Mouse (Mus musculus) monocyte, adult 2 months (primary cell): ENCODE data around the gene 4930449I24Rik.
"Not testable (repeated sequence)": the region's sequence is repeated elsewhere in the genome, so short reads cannot be mapped to it uniquely, and the experiment has no call there.

ENCODE experiments used
- DNase-seq, 2 experiments: peaks; one replicate each; pipeline ENCODE4 v3.0.0; 2022; ENCODE audit warnings: low spot score in 2 of 2, low read depth in 1 of 2

Gene 4930449I24Rik

DNA sequence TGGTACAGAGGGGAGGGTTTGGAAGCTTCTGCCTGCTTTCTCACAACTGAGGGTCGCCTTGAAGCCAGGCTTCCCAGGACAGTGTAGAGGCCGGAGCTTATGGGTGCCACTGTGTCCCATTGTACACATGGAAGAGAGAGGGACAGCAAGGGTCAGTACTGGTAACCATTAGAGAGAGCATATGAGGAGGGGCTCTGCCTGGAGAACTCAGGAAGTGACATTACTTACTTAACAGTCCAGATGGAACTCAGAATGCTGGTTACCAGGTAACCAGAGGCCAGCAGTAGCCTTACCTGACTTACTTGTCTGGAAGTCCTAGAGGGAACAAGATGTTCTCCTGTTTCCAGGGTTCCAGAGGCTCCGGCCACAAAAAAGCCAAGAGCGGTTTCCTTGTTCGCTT, at the start of gene 4930449I24Rik:
4930449I24Rik (plus strand) TSS at position 301 of the 400 bp plus-strand sequence.
- not testable (repeated sequence) for DNase-seq

DNA sequence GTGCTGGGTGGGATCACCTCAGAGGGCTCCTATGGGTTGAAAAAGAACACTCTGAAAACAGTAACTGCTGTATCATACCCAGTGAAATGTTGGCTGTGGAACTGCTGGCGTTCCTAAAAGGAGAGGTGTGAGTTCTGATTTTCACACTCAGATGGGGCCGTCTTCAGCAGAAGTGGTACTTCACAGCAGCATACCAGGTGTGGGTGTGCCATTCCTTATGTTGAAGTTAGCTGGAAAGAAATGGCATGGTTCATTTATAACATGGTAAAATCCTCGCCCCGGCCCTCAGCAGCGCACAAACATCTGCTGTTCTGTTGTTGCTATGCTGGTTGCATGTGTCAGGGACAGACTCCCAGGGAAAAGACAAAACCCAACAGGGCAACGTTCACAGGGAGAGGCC, 48.6 kb upstream of the 4930449I24Rik start:
- DNase-seq = no peak

DNA sequence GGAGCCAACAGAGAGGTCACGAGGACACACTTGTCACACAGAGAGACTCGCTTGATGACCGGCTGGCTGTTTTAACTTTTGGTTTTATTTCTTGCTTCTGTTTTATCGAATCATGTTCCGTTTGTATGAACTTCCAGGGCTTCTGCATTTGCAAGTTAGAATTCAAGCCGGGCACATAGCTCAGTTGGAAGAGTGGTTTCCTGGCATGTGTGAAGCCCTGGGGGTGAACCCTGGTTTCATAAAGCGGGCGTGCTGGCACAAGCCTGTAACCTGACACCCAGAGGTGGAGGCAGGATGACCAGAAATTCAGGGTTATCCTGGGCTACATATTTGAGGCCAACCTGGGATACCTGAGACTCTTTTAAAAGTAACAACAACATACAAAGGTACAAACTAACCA, 40.6 kb upstream of the 4930449I24Rik start:
- DNase-seq = no peak

DNA sequence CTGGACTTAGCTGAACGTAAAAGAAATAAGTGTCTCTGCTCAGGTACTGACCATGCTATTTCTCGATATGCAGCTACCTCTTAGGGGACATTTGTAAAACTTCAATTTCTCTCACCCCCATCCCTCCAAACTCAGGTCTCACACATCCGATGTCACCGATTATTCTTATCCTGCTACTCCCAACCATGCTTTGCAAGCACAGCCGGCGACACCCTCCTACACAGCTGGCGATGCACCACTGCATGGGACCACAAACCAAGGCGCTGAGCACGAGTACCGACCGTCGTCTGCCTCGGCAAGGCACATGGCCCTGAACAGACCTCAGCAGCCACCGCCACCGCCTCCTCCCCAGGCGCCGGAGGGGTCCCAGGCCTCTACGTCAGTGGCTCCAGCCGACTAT, 35.5 kb upstream of the 4930449I24Rik start:
- no peak for DNase-seq

DNA sequence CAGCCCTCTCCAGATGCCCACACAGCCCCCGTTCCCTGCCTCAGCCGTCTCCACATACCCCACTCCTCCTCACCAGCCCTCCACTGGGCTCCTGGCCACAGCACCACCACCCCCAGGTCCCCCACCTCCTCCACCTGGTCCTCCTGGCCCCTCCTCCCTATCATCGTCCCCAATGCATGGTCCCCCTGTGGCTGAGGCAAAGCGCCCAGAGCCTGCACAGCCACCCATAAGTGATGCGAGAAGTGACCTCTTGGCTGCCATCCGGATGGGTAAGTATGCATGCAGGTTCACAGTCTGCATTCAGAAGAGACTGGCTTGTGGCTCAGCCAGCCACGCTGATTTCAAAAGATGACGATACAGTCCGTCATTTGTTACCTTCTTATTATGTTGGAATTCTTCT, 33.9 kb upstream of the 4930449I24Rik start:
- no peak for DNase-seq

DNA sequence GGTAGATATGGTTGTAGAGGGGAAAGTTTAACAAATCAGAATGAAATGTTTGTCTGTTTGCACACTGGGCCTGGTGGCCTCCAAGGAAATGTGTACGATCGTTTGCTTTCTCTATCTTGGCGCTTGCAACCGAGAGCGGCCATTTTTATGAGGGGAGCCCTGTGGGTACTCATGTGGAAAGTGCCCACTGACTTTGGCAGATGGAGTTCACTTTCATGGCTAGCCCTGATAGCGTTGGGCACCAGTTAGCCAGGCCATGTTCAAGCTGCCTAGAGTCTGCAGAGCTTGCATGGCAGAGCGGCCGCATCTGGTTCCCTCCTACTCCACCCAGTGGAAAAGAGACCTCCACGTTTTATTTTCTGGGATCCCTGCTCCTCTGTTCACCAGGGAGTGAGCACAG, 31.4 kb upstream of the 4930449I24Rik start:
- no peak for DNase-seq

DNA sequence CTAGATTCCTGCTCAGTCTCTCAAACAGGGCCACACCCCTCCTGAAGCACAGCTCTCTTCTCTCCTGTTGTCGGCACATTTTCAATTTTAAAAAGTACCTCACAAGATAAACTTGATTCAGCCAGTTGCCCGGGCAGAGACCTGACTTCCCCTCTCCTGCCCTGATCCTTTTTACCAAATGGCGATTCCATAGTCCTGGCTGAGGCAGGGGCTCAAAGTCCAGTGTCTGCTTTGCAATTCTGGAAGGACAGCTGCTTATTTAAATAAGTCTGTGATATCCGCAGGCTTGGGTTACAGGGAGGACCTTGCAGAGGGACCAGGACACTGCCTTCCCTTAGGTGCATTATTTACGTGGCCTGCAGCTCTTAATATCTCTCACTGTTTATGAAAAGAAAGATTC, 30.9 kb upstream of the 4930449I24Rik start:
- no peak for DNase-seq

DNA sequence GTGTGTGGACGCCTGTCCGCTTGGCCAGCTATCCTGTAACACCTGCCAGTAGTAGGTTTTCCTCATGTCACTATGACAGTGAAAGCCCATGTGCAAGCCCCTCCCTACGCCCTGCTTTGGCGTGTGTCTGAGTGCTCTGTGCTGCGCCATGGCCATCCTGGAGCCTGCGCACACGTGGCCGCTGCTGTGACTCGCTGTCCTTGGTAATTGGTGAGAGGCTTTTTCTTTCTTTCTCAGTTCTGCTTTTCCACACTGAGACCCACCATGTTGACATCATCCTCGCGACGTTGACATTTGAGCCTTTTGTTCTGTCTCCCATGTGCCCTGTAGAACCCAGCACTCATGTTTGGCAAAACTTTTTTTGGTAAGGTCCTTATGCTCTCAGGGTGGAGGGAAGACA, 30.4 kb upstream of the 4930449I24Rik start:
- no peak for DNase-seq

DNA sequence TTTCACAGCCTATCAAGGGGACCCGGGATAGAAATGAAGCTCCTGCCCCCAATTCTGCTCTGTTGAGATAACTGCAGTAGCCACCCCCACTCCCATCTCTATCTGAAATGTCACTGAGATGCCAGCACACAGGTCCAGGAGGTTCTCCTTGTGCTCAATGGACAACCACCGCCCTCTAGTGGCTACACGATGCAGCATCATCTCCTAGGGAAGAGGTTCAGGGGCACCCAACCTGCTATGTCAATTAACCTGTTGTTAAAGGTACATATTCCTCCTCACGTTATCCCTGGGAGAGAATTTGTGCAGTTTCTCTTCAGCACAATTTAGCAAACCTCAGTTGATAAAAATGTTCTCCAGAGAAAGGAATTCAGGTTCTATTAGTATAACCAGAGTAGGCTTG, 22.6 kb upstream of the 4930449I24Rik start:
- DNase-seq = not testable (repeated sequence)

DNA sequence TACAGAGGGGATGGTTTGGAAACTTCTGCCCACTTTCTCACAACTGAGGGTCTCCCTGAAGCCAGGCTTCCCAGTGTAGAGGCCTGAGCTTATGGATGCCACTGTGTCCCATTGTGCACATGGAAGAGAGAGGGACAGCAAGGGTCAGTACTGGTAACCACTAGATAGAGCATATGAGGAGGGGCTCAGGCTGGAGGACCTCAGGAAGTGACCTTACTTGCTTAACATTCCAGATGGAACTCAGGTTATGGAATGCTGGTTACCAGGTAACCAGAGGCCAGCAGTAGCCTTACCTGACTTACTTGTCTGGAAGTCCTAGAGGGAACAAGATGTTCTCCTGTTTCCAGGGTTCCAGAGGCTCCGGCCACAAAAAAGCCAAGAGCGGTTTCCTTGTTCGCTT, 20.5 kb upstream of the 4930449I24Rik start, which contains the start of gene Gm6408:
Gm6408 (plus strand) TSS at position 301 of the 400 bp plus-strand sequence.
- not testable (repeated sequence) for DNase-seq

DNA sequence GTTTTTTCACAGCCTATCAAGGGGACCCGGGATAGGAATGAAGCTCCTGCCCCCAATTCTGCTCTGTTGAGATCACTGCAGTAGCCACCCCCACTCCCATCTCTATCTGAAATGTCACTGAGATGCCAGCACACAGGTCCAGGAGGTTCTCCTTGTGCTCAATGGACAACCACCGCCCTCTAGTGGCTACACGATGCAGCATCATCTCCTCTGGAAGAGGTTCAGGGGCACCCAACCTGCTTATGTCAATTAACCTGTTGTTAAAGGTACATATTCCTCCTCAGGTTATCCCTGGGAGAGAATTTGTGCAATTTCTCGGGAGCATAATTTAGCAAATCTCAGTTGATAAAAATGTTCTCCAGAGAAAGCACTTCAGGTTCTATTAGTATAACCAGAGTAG, 13.2 kb upstream of the 4930449I24Rik start:
- not testable (repeated sequence) for DNase-seq

DNA sequence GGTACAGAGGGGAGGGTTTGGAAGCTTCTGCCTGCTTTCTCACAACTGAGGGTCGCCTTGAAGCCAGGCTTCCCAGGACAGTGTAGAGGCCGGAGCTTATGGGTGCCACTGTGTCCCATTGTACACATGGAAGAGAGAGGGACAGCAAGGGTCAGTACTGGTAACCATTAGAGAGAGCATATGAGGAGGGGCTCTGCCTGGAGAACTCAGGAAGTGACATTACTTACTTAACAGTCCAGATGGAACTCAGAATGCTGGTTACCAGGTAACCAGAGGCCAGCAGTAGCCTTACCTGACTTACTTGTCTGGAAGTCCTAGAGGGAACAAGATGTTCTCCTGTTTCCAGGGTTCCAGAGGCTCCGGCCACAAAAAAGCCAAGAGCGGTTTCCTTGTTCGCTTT, 11.1 kb upstream of the 4930449I24Rik start, which contains the start of gene Gm6370:
Gm6370 (plus strand) TSS at position 301 of the 400 bp plus-strand sequence.
- DNase-seq = not testable (repeated sequence)

DNA sequence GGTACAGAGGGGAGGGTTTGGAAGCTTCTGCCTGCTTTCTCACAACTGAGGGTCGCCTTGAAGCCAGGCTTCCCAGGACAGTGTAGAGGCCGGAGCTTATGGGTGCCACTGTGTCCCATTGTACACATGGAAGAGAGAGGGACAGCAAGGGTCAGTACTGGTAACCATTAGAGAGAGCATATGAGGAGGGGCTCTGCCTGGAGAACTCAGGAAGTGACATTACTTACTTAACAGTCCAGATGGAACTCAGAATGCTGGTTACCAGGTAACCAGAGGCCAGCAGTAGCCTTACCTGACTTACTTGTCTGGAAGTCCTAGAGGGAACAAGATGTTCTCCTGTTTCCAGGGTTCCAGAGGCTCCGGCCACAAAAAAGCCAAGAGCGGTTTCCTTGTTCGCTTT, 11.6 kb downstream of the 4930449I24Rik start, which contains the start of gene Gm3402:
Gm3402 (plus strand) TSS at position 301 of the 400 bp plus-strand sequence.
- not testable (repeated sequence) for DNase-seq

DNA sequence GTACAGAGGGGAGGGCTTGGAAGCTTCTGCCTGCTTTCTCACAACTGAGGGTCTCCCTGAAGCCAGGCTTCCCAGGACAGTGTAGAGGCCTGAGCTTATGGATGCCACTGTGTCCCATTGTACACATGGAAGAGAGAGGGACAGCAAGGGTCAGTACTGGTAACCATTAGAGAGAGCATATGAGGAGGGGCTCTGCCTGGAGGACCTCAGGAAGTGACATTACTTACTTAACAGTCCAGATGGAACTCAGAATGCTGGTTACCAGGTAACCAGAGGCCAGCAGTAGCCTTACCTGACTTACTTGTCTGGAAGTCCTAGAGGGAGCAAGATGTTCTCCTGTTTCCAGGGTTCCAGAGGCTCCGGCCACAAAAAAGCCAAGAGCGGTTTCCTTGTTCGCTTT, 23.3 kb downstream of the 4930449I24Rik start, which contains the start of gene Gm3404:
Gm3404 (plus strand) TSS at position 301 of the 400 bp plus-strand sequence.
- DNase-seq = not testable (repeated sequence)

DNA sequence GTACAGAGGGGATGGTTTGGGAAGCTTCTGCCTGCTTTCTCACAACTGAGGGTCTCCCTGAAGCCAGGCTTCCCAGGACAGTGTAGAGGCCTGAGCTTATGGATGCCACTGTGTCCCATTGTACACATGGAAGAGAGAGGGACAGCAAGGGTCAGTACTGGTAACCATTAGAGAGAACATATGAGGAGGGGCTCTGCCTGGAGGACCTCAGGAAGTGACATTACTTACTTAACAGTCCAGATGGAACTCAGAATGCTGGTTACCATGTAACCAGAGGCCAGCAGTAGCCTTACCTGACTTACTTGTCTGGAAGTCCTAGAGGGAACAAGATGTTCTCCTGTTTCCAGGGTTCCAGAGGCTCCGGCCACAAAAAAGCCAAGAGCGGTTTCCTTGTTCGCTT, 35.1 kb downstream of the 4930449I24Rik start, which contains the start of gene Gm3409:
Gm3409 (plus strand) TSS at position 301 of the 400 bp plus-strand sequence.
- not testable (repeated sequence) for DNase-seq
